Mouse (Mus musculus) embryo, embryonic 10.5 days (tissue): ENCODE data around the gene Zbtb11.
"Not testable (repeated sequence)": the region's sequence is repeated elsewhere in the genome, so short reads cannot be mapped to it uniquely, and the experiment has no call there.

Experiments used
- DNase-seq: peaks from one replicate; pipeline ENCODE4 v3.0.0-alpha.2; 2015; ENCODE audit warnings: low spot score

Zbtb11 gene

DNA sequence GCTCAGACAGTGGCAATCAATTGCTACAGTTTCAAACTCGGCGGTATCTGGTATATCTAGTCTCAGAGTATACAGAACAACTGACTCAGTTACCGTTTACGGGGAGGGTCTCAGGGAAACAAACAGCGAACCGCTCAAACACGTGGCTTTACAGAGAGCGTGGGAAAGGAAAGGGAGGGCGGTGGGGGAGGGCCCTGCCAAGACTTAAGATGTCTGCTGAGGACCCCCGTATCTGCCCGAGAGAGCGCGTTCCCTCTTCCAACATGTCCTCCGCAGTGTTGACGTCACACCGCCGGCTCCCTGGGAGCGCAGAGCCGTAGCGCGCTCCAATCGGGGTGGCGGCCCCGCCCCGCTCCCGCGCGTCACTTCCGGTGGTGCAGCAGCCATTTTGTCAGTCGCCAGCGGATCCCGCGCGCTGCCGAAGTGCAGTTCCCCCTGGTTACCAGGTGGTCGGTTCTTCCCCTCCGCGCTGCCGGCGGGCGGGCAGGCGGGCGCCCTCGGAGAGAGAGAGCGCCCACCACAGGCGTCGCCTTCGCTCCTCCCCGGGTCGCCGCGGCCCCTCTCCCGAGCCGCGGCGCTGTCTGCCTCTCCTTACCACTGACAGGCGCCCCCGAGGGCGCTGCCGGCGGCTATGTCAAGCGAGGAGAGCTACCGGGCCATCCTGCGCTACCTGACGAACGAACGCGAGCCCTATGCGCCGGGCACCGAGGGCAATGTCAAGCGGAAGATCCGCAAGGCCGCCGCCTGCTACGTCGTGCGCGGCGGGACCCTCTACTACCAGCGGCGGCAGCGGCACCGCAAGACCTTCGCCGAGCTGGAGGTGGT, at the start of gene Zbtb11:
Gene Zbtb11, plus strand, starts transcription at position 453 of the 825 bp plus-strand sequence.
- DNase-seq: peak; percentile 99

DNA sequence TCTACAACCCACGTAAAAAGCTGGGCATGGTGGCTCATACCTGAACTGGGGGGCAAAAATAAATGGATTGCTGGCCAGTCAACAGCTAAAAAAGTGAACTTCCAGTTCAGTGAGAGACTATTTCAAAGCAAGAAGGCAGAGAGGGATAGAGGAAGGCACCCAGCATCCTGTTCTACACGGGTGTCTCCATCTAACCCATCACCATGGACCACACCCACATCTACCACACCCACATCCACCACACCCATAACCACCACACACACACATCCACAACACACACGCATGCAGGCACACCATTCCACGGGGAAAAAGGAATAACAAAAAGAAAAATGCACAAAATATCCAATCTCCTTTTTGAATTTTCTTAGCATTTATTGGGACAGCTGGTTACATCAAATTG, 49.7 kb upstream of the Zbtb11 start:
- DNase-seq: no peak

DNA sequence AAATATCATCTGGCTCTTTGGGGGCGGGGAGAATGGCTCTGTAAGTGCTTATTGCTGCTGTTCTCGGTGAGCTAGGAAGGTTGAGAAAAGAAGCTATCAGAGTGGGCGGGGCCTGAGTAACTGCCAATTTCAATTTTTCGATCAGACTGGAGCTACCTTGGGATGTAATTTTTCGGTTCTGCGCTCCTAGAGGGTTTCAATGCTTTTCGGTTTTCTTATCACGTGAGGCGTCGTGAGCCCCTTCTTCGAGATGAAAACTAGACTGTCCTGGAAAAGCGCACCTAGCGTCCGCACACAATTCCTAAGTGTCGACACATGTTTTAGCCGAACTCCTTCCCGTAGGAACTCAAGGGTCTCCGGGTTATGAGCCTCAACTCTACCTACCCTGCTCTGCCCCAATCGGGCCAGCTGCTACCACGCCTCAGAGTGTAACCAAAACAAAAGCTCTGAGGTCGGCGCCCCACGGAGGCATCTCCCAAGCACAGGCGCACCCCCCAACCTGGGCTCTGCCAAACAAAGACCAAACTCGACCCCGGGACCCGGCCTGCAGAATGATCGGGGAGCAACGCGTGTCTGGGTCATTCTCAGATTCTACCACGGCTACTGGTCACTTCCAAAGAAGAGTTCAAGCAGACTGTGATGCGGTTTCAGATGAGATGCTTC, 39.9 kb upstream of the Zbtb11 start:
- peak; percentile 75 for DNase-seq

DNA sequence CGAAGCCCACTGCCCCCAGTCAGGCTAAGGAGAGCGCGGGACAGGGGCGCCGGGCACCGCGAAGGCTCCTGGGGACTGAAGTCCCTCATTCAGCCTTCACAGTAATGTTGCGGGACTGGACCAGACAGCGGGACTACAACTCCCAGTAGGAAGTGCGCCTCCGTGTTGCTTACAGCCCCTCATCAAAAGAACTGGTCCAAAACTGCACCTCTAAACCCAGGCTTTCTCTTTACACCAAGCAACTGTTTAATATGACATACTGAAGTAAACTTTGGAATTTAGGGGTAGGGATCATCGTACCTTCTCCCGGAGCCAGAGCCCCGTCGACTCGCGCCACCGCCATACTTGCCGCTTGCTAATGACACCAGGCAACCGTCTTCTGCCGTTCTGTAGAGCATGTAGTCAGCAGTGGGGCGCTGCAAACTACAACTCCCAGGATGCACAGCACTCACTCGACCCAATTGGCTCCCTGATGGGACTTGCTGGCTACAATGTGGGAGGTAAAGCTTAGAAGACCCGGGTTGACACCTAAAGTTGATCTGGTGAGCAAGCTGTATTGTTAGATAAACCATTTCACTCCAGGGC, 39.1 kb upstream of the Zbtb11 start, which contains the start of gene Cep97:
Gene Cep97, minus strand, starts transcription at position 403 of the 585 bp plus-strand sequence.
- DNase-seq: peak; percentile 96

DNA sequence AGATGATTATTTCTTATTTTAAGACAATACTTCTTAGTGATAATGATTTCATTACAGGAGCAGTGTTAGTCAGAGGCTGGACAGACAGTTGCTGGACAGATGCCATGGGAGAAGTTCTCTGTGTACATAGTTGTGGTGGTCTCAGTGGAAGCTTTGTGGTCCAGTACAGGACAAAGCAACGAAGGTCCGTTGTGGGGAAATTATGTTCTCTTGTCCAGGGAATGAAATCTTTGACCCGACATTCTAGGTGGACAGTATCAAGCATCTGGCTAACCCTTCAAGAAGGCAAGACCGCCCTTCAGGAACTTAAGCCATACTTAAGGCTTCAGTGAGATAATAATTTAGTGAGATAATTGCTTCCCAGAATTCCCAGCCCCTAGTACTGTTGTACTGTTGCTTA, 34.9 kb upstream of the Zbtb11 start:
- DNase-seq: no peak

DNA sequence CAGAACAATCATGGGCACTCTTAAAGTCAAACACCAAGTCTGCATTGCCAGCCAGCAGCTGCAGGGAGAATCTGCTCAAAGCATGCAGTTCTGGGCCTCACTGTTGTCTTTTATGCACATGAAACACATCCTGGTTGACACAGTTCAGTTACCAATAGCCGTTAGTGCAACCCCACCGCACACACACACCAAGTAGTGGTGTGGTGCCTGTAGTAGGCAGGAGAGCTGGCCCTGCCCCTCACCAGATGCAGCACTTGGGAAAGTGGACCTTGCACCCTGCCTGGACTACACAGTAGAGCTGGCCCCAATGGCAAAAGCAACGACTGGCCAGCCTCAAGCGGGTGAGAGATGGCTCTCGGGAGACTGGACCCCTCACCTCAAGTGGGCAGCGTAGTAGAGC, 34.0 kb upstream of the Zbtb11 start:
- no peak for DNase-seq

DNA sequence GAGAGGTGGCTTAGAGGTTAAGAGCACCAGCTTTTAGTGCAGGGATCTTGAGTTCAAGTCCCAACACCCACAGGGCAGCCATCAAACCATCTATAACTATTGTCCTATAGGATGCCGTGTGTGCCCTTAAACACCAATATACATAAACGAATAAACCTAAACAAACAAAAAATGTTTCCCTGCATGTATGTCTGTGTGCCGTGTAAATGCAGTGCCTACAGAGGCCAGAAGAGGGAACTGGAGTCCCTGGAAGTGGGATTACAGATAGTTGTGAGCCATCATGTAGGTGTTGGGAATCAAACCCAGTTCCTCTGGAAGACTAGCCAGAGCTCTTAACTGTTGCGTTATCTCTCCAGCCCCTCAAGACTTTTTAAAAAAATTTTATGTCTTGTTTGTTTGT, 32.9 kb upstream of the Zbtb11 start:
- DNase-seq: no peak

DNA sequence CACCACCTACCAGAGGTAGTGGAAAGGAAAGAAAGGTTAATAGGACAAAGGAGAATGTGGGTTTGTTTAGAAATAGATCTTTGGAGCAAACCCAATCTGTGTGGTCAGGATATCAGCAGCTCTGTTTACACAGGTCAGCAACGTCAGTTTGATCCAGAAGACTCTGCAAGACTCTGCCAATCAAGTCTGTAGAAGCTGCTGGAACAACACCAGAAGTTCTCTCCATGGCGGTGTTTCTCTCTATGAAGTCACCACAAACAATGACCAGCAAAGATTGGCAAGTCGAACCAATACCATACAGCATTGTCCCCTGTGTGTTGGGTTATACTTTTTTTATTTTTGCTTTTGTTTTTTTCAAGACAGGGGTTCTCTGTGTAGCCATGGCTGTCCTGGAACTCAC, 26.4 kb upstream of the Zbtb11 start:
- DNase-seq: no peak

DNA sequence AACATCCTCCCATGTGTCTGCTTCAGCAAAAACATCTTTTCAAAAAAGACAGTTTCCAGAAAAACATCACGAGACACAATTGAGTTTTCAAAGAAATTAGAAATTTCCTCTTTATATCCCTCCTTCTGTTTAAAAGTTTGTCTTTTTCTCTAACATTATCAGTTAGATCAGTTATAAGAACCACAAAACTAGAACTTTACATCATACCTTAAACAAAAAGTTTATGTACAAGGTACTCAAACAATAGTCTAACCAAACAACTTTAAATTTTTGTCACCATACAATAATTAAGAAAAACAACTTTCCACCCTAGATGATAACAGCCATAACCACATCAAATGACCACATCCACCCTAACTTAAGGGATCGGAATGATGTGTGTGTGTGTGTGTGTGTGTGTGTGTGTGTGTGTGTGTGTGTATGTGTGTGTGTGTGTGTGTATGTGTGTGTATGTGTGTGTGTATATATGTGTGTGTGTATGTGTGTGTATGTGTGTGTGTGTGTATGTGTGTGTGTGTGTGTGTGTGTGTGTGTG, 25.7 kb upstream of the Zbtb11 start:
- DNase-seq: not testable (repeated sequence)

DNA sequence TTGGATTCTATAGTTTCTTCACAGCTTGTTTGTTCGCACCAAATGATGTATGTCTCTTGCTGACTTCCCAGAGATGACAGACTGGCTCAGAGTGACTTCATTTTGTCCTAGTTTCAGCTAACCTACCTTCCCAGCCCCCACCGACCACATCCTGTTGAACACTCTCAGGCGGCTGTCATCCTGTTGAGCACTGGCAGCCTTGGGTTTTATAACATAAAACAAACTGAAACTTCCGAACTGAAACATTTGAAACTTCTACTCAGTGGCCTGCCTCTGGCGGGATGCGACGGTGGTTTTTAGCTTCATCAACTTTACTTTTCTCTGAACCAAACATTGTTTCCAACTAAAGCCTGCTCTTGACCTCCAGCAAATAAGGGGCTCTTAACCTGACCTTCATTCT, 24.7 kb upstream of the Zbtb11 start:
- no peak for DNase-seq

DNA sequence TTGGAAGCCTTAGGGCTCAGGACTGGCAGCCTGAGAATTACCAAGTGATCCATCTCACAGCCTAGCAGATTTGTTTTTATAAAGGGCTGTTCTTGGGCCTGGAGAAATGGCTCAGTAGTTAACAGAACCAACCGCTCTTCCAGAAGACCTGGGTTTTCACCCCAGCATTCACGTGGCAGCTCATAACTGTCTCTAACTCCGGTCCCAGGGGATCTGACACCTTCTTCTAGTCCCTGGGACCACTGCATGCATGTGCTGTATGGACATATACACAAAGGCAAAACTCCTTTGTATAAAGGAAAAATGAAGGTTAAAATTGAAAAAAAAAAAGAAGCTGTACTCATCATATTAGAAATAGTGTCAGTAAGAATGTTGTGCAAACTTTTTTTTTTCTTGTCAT, 23.2 kb upstream of the Zbtb11 start:
- DNase-seq: no peak

DNA sequence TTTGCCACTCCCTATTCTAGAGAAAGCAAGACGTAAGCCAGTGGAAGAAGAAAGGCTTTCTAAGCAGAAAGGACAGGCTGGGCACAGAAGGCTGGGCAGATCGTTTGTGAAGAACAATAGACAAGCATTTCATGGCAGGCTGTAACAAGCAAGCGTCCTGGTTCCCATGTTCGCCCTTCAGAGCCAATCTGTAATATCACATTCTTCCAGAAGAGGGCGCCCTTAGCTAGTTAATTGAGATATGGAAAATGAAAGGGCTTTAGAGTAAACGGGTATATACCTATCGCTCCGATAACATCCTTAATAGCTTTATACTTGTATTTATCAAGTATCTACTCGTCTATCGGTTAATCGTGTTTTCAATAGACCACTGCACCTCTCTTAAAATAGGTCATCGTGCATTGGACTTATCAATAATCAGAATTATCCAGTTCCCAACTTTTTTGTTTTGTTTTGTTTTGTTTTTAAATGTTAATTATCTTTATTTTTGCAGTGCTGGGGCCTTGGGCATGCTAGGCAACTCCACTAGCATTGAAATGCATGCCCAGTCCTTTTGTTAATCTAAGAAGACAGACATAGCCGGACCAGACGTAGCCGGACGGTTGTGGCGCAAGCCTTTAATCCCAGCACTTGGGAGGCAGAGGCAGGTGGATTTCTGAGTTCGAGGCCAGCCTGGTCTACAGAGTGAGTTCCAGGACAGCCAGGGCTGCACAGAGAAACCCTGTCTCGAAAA, 22.6 kb upstream of the Zbtb11 start:
- peak; percentile 94 for DNase-seq

DNA sequence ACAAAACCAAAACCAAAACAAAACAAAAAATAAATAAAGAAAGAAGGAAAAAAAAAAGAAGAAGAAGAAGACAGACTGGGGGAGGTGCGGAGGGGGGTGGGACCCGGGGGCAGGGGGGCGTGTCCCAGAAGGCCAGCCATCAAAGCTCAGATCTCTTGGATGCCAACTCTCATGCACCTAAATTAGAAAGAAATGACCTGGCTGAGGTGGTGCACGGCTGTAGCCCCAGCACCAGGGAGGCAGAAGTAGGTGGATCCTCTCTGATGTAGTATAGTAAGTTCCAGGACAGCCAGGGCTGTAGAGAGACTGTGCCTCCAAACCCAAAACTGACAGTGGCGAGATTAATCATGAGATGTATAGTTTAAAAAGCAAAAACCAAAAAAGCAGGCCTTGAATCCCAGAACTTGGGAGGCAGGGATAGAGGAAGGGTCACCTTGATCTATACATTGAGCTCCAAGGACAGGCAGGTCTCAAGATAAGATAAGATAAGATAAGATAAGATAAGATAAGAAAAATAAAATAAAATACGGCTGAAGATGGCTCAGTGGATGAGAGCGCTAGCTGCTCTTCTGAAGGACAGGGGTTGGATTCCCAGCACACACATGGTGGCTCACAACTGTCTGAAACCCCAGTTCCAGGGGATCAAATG, 21.9 kb upstream of the Zbtb11 start:
- DNase-seq: no peak

DNA sequence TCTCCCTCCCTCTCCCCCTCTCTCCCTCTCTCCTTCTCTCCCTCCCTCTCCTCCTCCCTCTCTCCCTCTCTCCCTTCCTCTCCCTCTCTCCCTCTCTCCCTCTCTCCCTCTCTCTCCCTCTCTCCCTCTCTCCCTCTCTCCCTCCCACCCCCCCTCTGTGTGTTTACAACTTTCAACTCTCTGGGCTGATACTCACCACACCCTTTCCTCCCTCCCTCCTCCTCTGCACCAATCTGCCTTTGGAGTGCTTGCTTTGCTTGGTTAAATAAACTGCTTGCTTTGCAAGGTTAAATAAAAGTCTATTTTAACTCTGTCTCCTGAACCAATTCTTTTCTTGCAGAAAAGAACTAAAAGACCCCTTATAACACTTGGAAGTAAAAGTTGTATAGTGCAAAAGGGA, 20.9 kb upstream of the Zbtb11 start:
- DNase-seq: no peak

DNA sequence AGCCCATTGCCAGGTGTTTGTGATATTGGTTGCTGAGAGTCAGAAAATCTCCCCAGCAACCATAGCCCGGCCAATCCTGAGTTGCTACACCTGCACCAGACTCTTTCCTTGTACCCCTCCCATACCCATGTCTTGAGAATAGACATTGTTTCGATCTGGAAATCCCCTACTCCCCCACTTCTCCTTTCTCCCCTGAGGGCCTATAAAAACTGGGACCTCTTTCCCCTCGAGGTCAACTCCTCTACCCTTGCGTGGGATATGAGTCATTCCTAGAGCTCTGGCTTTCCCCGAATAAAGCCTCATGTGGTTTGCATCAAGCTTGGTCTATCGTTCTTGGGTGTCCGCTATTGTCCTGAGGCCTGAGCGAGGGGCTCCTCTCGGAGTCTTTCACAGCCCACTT, 19.5 kb upstream of the Zbtb11 start:
- DNase-seq: not testable (repeated sequence)

DNA sequence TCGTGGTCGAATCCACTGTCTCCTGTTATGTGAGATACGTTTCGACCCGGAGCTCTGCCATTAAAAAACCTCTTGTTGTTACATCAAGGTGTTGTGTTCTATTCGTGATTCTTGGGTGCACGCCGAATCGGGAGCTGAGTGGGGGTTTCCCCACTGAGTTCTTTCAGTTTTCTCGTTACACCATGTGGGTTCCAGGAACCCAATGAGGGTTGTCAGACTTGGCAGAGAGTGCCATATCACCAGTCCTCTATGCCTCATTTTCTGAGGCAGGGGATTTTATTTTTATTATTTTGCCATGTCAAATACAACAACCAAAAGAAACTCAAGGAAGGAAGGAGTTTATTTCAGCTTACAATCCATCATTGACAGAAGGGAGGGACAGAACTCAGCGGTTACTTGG, 10.6 kb upstream of the Zbtb11 start:
- not testable (repeated sequence) for DNase-seq

DNA sequence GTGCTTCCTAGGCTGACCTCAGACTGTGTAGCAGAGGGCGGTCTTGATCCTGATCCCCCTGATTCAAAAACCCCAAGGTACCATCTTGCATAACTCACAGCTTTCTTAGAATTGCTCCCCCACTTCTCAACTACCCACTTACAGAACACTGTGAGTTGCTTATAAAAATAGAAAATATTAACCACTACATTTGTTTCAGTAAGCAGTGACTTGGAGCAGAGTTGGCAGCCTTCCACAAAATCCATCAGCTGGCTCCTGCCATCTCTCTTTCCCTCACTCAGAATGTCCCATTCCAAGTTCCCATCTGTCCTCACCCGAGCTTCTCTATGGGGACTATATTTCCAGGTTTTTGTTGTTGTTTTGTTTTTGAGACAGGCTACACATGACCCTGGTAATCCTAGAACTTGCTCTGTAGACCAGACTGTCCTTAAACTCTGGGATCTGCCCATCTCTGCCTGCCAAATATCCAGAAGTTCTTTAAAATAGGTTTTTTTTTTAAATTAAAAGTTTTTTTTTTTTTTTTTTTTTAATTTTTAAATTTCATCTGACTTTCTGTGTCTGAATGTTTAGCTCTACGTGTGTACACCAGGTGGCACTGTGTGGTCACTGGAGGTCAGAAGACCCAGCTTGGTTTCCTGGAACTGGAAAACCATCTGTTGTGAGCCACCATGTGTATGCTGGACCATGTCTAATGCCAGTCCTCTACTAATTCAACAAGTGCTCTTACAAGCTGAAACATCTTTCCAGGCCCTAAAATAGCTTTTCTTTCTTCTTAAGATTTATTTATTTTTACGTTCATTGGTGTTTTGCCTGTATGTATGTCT, 9.3 kb upstream of the Zbtb11 start:
- peak; percentile 68 for DNase-seq

DNA sequence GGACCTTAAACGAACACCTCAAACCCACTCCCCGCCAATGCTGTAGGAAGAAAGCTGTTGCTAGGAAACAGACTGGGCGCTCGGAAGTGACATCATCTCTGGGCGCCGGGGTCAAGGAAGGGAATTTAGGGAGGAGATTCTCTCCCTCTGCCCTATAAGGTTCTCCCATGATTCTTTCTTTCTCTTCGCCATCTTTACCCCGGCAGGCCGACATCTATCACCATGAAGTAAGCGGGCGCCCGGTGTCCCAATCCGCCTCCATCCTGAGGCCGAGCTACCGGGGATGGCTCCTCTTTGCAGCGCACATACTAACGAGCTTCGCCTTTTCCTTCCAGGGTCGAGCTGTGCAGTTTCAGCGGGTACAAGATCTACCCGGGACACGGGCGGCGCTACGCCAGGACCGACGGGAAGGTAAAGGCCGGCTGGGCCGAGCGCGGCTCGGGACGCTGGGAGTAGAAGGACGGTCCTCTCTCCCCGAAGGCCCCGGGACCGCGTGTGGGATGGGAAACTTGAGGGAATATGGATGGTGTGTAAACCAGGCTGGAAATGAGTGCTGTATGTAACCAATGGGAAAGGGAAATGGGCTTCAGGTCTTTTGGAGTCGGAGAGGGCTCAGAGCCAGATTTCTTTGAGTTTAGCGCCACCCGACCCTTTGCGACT, 7.3 kb upstream of the Zbtb11 start, which contains the start of gene Rpl24:
Gene Rpl24, plus strand, starts transcription at position 64 of the 660 bp plus-strand sequence.
- peak; percentile 97 for DNase-seq

DNA sequence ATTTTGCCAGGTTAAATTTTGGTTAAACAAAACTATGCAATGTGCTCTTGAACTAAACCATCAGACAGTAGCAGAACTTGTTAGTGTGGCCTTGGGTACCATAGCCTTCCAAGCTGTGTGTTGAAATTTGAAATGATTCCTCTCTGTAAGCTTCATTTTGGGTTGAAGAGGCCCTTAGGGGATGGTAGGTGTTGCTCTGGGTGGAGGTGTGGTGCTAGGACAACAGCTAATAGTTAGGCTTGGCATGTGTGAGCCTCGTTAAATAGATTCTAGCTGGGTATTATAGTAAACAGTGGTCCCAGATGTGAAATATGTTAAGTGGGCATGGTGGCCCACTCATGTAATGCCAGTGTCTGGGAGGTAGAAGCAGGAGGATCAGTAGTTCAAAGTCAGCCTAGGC, 6.5 kb upstream of the Zbtb11 start:
- DNase-seq: peak; percentile 12

DNA sequence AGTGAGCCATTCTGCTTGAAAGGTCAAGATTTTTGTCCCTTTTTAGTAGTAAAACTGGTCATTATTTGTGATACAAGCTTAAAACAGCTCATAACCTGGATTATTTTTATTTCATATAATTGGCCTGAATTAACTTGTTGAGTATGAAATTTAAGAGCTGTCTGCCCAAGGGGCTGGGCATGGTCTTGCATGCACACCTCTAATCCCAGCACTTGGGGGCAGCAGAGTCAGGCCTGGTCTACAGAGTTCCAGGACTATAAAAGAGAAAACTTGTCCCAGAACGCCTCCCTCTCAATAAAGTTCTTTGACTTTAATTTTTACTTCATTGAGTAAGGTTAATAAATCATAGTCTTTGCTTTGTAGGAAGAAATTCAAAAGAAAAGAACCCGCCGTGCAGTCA, 4.5 kb upstream of the Zbtb11 start:
- DNase-seq: peak; percentile 72
